Mouse (Mus musculus) intestine, embryonic 16.5 days (tissue): Measurements from ENCODE around the gene Elavl4. TPM values are rescaled to one million over a fixed set of nuclear protein-coding genes. Genes with fewer than 3 reads are reported as not detected.
A peak's percentile ranks its signal among the peaks of the same experiment; 100 is the strongest.

ENCODE experiments used
- ATAC-seq: fragments of 200-750 bp; cut with Nextera tagmentation; 2 replicates; pipeline ENCODE4 v1.8.0; 2017; ENCODE audit warnings: moderate TSS enrichment, moderate library complexity
- H3K27ac ChIP-seq: fragments of 300-500 bp; sonication (generic); 2 replicates; pipeline ENCODE4 v1.5.1; 2014; ENCODE audit warnings: mild to moderate bottlenecking, low read length
- H3K27me3 ChIP-seq: fragments of 300-500 bp; sonication (generic); replicated peaks from 2 replicates; pipeline ENCODE4 v1.6.1; 2014; ENCODE audit warnings: low read length, control low read depth, mixed read lengths; ENCODE audit not compliant: control insufficient read depth, insufficient read depth
- H3K36me3 ChIP-seq: fragments of 300-500 bp; sonication (generic); 2 replicates; pipeline ENCODE4 v1.6.1; 2014; ENCODE audit warnings: low read length, control low read depth; ENCODE audit not compliant: control insufficient read depth, insufficient read depth
- H3K4me1 ChIP-seq: fragments of 300-500 bp; sonication (generic); 2 replicates; pipeline ENCODE4 v1.6.1; 2014; ENCODE audit warnings: low read length, control low read depth, mixed read lengths; ENCODE audit not compliant: control insufficient read depth, insufficient read depth
- H3K4me2 ChIP-seq: fragments of 300-500 bp; sonication (generic); 2 replicates; pipeline ENCODE4 v1.6.1; 2014; ENCODE audit warnings: low read depth, low read length, control low read depth
- H3K4me3 ChIP-seq: fragments of 300-500 bp; sonication (generic); 2 replicates; pipeline ENCODE4 v1.5.1; 2014; ENCODE audit warnings: mild to moderate bottlenecking, low read length
- H3K9ac ChIP-seq: fragments of 300-500 bp; sonication (generic); 2 replicates; pipeline ENCODE4 v1.6.1; 2014; ENCODE audit warnings: low read depth, low read length
- H3K9me3 ChIP-seq: fragments of 300-500 bp; sonication (generic); 2 replicates; pipeline ENCODE4 v1.6.1; 2016; ENCODE audit warnings: low read length, control low read depth; ENCODE audit not compliant: control insufficient read depth
- WGBS: fragments of 180-500 bp; shearing (Covaris S2); extraction: QIAGEN DNeasy Blood & Tissue Kit; methylation state at CpG from one replicate; pipeline ENCODE4 v1.1.7; 2014; 5-methylcytosine and 5-hydroxymethylcytosine counted together
- polyA plus RNA-seq: library from polyadenylated mRNA; unstranded; fragments of >200 nt; fragmentation: Nextera tagmentation; extraction: Ambion mirVana; gene quantifications from 2 replicates; pipeline ENCODE4 v1.2.1, GENCODE M21; 2015

Gene Elavl4
- polyA plus RNA-seq, 1 experiment from 2014 or later = 46.3 TPM

DNA sequence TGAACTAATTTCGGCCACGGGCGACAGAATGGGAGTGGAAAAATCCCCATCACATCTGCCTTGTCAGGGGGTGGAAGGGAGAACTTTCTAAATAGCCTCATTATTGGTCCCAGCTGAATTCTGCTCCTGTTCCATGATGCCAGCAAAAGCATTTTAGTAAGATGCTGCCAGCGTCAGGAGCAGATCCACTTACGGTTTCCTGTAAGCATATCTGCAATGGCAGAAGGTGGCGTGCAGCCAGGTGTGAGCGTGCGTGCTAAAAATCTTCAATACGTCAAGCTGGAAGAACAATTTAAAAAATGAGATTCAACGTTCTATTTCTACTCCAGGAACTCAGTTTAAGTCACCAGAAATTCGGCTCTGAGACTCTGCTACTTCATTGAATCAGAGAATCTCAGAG is 45.1 kb downstream of the Elavl4 start:
- H3K4me3 ChIP-seq = no peak overlapping the region
- H3K4me2 ChIP-seq = no peak overlapping the region
- no peaks in the 10 kb centered on the region for H3K9me3 ChIP-seq
- no peaks in the 10 kb centered on the region for H3K36me3 ChIP-seq
- H3K9ac ChIP-seq = no peak overlapping the region
- H3K4me1 ChIP-seq = no peaks in the 10 kb centered on the region
- WGBS = 75% methylated on average over 11 of the region's 11 CpGs
- H3K27me3 ChIP-seq = no peaks in the 10 kb centered on the region
- H3K27ac ChIP-seq = no peak overlapping the region
- no peak for ATAC-seq

DNA sequence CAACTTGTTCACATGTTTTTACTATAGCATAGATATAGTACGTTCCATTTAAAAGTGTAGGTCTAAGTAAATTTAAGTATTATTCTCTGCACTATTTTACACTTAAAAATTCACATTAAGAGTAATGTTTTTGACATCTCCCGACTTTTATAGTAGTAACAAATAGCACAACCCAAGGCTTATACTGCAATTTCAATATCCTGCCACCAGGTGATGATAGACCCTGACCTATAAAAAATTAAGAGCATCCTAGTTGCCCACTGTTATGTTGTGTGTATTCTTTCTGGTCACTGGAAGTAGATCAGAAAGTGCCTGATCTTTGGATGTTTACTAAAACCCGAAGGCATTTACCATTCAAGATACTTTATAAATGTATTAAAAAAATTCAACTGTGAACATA is 55.9 kb downstream of the Elavl4 start:
- Histone ChIP-seq H3K9ac (no peak overlapping the region), H3K27ac (no peak overlapping the region), H3K9me3 (no peaks in the 10 kb centered on the region), H3K4me2 (no peak overlapping the region), H3K4me3 (no peak overlapping the region), H3K27me3 (no peaks in the 10 kb centered on the region), H3K4me1 (no peaks in the 10 kb centered on the region), H3K36me3 (no peaks in the 10 kb centered on the region)
- ATAC-seq = no peak
- 88% methylated on average over 3 of the region's 3 CpGs for WGBS

GRCm38 (mm10) chr4:110293238-110293637 is 58.5 kb downstream of the Elavl4 start:
- Histone ChIP-seq H3K4me1 (no peaks in the 10 kb centered on the region), H3K9ac (no peak overlapping the region), H3K9me3 (no peaks in the 10 kb centered on the region), H3K4me2 (no peak overlapping the region), H3K27ac (no peak overlapping the region), H3K27me3 (no peaks in the 10 kb centered on the region), H3K4me3 (no peak overlapping the region), H3K36me3 (no peaks in the 10 kb centered on the region)
- 70% methylated on average over 5 of the region's 5 CpGs for WGBS
- no peak for ATAC-seq

- Histone ChIP-seq H3K9me3 (no peaks in the 10 kb centered on the region), H3K27me3 (no peaks in the 10 kb centered on the region), H3K4me3 (no peak overlapping the region), H3K9ac (no peak overlapping the region), H3K36me3 (no peaks in the 10 kb centered on the region), H3K4me2 (no peak overlapping the region), H3K27ac (no peak overlapping the region), H3K4me1 (no peaks in the 10 kb centered on the region)
- WGBS = 68% methylated on average over 10 of the region's 10 CpGs
- ATAC-seq = no peak
These were observed 59.2 kb downstream of the Elavl4 start for GRCm38 (mm10) chr4:110292471-110292870.

DNA sequence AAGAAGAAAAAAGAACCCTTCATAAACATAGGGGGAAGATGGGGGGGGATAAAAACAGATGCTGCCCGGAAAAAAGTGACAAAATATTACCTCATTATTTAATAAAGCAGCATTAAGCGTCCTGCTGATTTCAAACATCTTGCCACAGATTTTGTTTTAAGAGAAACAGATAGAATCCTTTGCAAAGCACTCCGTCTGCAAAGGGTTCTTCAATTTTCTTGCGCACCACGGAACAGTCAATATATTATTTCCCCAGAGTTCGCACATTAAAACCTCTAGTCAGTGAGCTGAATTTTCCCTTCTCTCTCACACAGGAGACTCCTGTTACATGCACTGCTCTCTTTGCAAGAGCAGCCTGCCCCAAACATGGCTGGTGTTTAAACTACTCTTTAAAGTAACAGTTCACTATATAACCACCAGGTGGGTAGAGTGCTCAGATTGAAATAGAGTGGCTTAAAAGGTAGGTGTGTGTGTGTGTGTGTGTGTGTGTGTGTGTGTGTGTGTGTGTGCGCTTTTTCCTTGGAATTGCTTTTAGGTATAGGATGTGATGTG is 61.1 kb downstream of the Elavl4 start:
- WGBS = 66% methylated on average over 7 of the region's 7 CpGs
- Histone ChIP-seq H3K27me3 (no peaks in the 10 kb centered on the region), H3K4me3 (no peak overlapping the region), H3K4me1 (0 out of 2 replicates have a peak, but pooled peaks cover 5% of the 10 kb centered on the region), H3K4me2 (no peak overlapping the region), H3K27ac (no peak overlapping the region), H3K36me3 (no peaks in the 10 kb centered on the region), H3K9me3 (no peaks in the 10 kb centered on the region), H3K9ac (no peak overlapping the region)
- no peak for ATAC-seq

DNA sequence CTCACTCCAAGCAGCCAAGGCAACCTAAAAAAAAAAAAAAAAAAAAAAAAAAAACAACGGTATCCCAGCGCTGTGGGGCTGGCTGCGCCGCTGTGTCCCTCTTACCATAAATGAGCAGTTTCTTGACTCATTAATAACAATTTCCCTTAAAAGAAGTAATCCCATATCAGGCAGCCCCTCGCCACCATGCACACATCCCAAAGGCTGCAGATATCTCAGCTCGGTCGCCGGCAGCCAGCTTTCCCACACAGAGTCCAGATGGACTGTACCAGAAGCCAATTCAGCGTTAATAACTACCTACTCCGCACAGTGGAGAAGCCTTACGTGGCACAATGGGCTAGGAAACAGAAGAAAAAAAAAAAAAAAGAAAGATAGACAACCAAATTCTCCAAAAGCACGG is 61.7 kb downstream of the Elavl4 start:
- Histone ChIP-seq H3K9ac (no peak overlapping the region), H3K4me2 (no peak overlapping the region), H3K36me3 (no peaks in the 10 kb centered on the region), H3K27ac (no peak overlapping the region), H3K4me1 (0 out of 2 replicates have a peak, but pooled peaks cover 5% of the 10 kb centered on the region), H3K4me3 (no peak overlapping the region), H3K9me3 (no peaks in the 10 kb centered on the region), H3K27me3 (no peaks in the 10 kb centered on the region)
- ATAC-seq = no peak
- WGBS = 56% methylated on average over 12 of the region's 12 CpGs

DNA sequence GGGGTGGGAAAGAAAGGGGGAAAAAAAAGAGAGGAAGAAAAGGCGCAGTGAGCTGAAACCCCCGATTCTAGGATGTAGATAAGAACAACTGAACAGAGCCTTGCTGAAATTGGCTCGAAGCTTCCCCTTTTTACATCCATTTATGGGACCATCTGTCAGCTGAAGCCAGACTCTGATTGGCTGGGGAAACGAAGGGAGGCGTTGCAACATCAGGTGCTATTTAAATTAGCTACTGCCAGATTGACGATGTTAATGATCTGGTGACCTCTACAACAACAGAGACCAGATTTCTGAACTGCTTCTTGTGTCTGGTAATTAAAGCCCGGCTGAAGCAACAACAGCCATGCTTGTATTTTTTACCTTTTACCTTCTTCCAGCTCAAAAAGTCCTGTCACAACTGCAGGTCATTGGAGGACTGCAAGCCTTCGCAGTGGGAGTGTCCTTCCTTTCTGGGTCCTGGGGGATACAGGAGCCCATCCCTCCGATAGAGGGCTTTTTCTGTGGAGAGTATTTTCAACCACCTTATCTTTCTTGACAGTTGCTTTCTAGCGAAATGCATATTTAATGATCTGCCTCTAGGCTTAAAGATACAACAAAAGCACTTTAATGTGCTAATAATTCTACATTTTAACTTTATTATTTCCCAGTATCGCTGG is 64.2 kb downstream of the Elavl4 start:
- Histone ChIP-seq H3K4me1 (0 out of 2 replicates have a peak, but pooled peaks cover 5% of the 10 kb centered on the region), H3K27me3 (no peaks in the 10 kb centered on the region), H3K4me3 (no peak overlapping the region), H3K36me3 (no peaks in the 10 kb centered on the region), H3K9ac (no peak overlapping the region), H3K9me3 (no peaks in the 10 kb centered on the region), H3K4me2 (no peak overlapping the region), H3K27ac (no peak overlapping the region)
- ATAC-seq = no peak
- WGBS = 37% methylated on average over 11 of the region's 11 CpGs

DNA sequence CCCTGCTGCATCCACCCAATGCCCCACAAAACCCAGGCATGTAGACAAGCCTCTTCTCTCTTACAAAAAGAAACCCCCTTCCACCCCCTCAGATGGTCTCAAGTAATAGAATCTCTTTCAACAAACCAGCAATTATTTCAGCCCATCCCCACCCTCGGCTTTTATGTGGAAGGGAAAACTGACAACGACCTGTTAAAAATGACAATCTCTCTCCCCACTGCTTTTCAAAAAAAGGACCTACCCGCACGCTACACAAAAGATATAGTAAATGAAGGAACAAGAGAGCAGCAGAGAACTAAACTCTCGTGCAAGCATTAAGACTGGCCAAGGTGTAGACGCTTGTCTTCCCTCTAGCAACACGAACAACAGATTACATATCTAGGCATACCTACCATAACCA is 64.9 kb downstream of the Elavl4 start:
- WGBS = 46% methylated on average over 7 of the region's 7 CpGs
- no peak for ATAC-seq
- no peak overlapping the region; the same call in 1 of the 2 replicates for H3K27ac ChIP-seq

DNA sequence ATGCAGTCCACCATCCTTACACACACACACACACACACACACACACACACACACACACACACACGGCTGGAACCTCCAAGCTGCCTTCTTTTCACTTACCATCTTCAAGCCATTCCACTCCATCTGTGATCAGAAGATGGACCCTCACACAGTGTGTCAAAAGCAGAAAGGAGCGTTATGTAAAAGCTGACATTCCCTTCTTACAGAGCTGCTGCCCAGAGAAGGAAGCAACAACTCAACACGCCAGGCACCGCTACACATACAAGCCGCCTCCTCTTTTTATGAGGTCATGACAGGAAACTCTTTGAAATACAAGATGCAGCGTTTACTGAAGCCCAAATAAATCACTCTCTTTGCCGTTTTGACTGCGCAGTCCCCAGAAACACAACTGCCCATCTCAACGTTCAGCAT is 65.3 kb downstream of the Elavl4 start:
- H3K4me3 ChIP-seq = peak overlapping the region; percentile 21
- peak; percentile 60; the same call in 1 of the 2 replicates for ATAC-seq
- no peak overlapping the region; the same call in 1 of the 2 replicates for H3K27ac ChIP-seq
- H3K9me3 ChIP-seq = no peaks in the 10 kb centered on the region
- H3K36me3 ChIP-seq = no peaks in the 10 kb centered on the region
- 0 out of 2 replicates have a peak, but pooled peaks cover 5% of the 10 kb centered on the region for H3K4me1 ChIP-seq
- H3K9ac ChIP-seq = no peak overlapping the region
- H3K27me3 ChIP-seq = no peaks in the 10 kb centered on the region
- 7% methylated on average over 9 of the region's 9 CpGs for WGBS
- peak overlapping the region; percentile 42 for H3K4me2 ChIP-seq

More for the DNA sequence above, 64.9 kb downstream of the Elavl4 start:
- H3K4me1 ChIP-seq = 0 out of 2 replicates have a peak, but pooled peaks cover 5% of the 10 kb centered on the region
- H3K36me3 ChIP-seq = no peaks in the 10 kb centered on the region
- H3K4me2 ChIP-seq = peak overlapping the region; percentile 42
- H3K9me3 ChIP-seq = no peaks in the 10 kb centered on the region
- peak overlapping the region; percentile 21; the same call in 1 of the 2 replicates for H3K4me3 ChIP-seq
- H3K9ac ChIP-seq = no peak overlapping the region
- H3K27me3 ChIP-seq = no peaks in the 10 kb centered on the region
